Mouse (Mus musculus): ENCODE measurements around the gene Gm20388. TPM values are rescaled to one million over a fixed set of nuclear protein-coding genes. Genes with fewer than 3 reads are reported as not detected.

The Gm20388 gene
- polyA plus RNA-seq, 1 experiment from 2014 or later, result not detected

GRCm38 (mm10) chr8:122651326-122651921 lies 2740.8 kb downstream of the Gm20388 start:
- no peak overlapping the region for H3K4me2 ChIP-seq
- no peak overlapping the region for H3K9ac ChIP-seq
- no peaks in the 10 kb centered on the region for H3K27me3 ChIP-seq (replicated peaks)
- H3K4me3 ChIP-seq, result no peak overlapping the region
- WGBS (ENCODE audit: insufficient replicate concordance), result 77% methylated on average over 16 of the region's 16 CpGs
- no peaks in the 10 kb centered on the region for H3K9me3 ChIP-seq (replicated peaks)
- H3K36me3 ChIP-seq, result peaks cover 78% of the 10 kb centered on the region
- H3K4me1 ChIP-seq, result peaks cover 19% of the 10 kb centered on the region
- H3K27ac ChIP-seq, result no peak overlapping the region
- ATAC-seq, result no peak

DNA sequence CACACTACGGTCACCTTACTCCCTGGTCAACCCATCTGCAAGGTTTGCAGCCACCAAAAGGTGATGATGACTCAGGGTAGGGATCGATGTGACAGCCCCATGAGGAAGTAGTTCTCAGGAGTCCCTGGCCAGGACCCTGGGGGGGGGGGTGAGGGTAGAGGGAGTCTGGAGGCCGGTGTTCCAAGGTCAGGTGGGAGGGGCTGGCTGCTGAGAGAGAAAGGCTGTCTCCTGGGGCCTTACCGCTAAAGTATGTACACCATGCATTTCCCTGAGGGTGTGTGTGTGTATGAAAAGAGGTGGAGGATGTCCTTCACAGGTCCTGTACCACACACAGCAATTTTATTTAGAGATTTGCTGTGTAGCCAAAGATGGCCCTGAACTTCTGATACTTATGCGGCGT lies 2742.0 kb downstream of the Gm20388 start:
- Histone ChIP-seq H3K27ac (no peak overlapping the region), H3K4me2 (no peak overlapping the region), H3K27me3 (replicated peaks) (no peaks in the 10 kb centered on the region), H3K4me1 (peaks cover 21% of the 10 kb centered on the region), H3K9me3 (replicated peaks) (no peaks in the 10 kb centered on the region), H3K36me3 (peaks cover 68% of the 10 kb centered on the region), H3K4me3 (no peak overlapping the region), H3K9ac (no peak overlapping the region)
- 65% methylated on average over 6 of the region's 6 CpGs for WGBS (ENCODE audit: insufficient replicate concordance)
- no peak for ATAC-seq

GRCm38 (mm10) chr8:122654768-122655167 lies 2744.1 kb downstream of the Gm20388 start:
- H3K9me3 ChIP-seq (replicated peaks), result no peaks in the 10 kb centered on the region
- no peak overlapping the region for H3K4me3 ChIP-seq
- no peak overlapping the region for H3K9ac ChIP-seq
- H3K27ac ChIP-seq, result no peak overlapping the region
- ATAC-seq, result no peak
- 81% methylated on average over 7 of the region's 7 CpGs for WGBS (ENCODE audit: insufficient replicate concordance)
- H3K4me2 ChIP-seq, result no peak overlapping the region
- H3K4me1 ChIP-seq, result peaks cover 21% of the 10 kb centered on the region
- no peaks in the 10 kb centered on the region for H3K27me3 ChIP-seq (replicated peaks)
- peaks cover 62% of the 10 kb centered on the region for H3K36me3 ChIP-seq

- H3K4me1 ChIP-seq, result peaks cover 29% of the 10 kb centered on the region
- ATAC-seq, result no peak
- WGBS (ENCODE audit: insufficient replicate concordance), result 66% methylated on average over 13 of the region's 13 CpGs
Observed at GRCm38 (mm10) chr8:122656056-122656999, 2745.7 kb downstream of the Gm20388 start.

DNA sequence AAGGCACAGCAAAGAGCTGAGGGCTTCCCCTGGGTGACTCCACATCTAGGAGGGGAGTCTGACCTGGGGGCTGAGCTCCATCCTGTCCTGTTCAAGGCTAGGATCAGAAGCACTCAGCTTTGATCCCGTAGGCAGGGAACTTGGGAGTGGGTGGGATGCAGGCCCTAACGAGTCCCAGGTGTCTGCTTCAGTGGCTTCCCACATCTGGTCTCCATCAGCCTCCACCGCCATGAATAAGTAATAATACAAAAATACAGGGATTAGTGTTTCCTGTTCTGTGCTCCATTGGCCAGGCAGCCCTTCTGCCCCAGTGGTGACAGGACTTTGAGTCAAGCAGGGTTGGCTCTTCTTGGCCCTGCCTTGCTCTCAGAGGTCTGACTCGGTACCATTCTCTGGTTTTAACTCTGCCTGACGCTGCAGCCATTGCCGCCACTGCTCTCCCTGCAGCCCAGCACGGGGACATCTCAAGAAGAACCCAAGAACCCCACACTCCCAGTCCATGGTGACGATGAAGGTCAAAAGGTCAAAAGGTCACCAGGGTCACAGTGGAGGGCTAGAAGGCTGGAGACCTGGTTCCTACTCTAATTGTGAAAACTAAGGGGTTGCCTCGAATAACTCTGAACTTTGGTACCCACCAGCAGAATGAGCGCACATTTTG lies 2747.6 kb downstream of the Gm20388 start:
- Histone ChIP-seq H3K4me1 (peaks cover 32% of the 10 kb centered on the region), H3K9ac (no peak overlapping the region), H3K27me3 (replicated peaks) (no peaks in the 10 kb centered on the region), H3K4me2 (no peak overlapping the region), H3K27ac (no peak overlapping the region), H3K9me3 (replicated peaks) (no peaks in the 10 kb centered on the region), H3K4me3 (no peak overlapping the region), H3K36me3 (peaks cover 58% of the 10 kb centered on the region)
- 72% methylated on average over 10 of the region's 10 CpGs for WGBS (ENCODE audit: insufficient replicate concordance)
- ATAC-seq, result no peak

More at GRCm38 (mm10) chr8:122656056-122656999, 2745.7 kb downstream of the Gm20388 start:
- no peaks in the 10 kb centered on the region for H3K9me3 ChIP-seq (replicated peaks)
- no peak overlapping the region for H3K9ac ChIP-seq
- no peak overlapping the region for H3K4me2 ChIP-seq
- no peak overlapping the region for H3K27ac ChIP-seq
- peaks cover 55% of the 10 kb centered on the region for H3K36me3 ChIP-seq
- no peak overlapping the region for H3K4me3 ChIP-seq
- no peaks in the 10 kb centered on the region for H3K27me3 ChIP-seq (replicated peaks)

GRCm38 (mm10) chr8:122658807-122659160 lies 2748.1 kb downstream of the Gm20388 start:
- peaks cover 53% of the 10 kb centered on the region for H3K36me3 ChIP-seq
- no peak overlapping the region for H3K9ac ChIP-seq
- no peaks in the 10 kb centered on the region for H3K27me3 ChIP-seq (replicated peaks)
- no peaks in the 10 kb centered on the region for H3K9me3 ChIP-seq (replicated peaks)
- no peak overlapping the region for H3K4me3 ChIP-seq
- H3K27ac ChIP-seq, result no peak overlapping the region
- WGBS (ENCODE audit: insufficient replicate concordance), result 82% methylated on average over 9 of the region's 9 CpGs
- ATAC-seq, result no peak
- H3K4me1 ChIP-seq, result peaks cover 31% of the 10 kb centered on the region
- H3K4me2 ChIP-seq, result no peak overlapping the region

GRCm38 (mm10) chr8:122660022-122660421 lies 2749.4 kb downstream of the Gm20388 start:
- Histone ChIP-seq H3K4me1 (peaks cover 36% of the 10 kb centered on the region), H3K27ac (no peak overlapping the region), H3K4me2 (no peak overlapping the region), H3K9ac (no peak overlapping the region), H3K36me3 (peaks cover 52% of the 10 kb centered on the region), H3K27me3 (replicated peaks) (no peaks in the 10 kb centered on the region), H3K4me3 (no peak overlapping the region), H3K9me3 (replicated peaks) (no peaks in the 10 kb centered on the region)
- ATAC-seq, result no peak
- 47% methylated on average over 2 of the region's 2 CpGs for WGBS (ENCODE audit: insufficient replicate concordance)

DNA sequence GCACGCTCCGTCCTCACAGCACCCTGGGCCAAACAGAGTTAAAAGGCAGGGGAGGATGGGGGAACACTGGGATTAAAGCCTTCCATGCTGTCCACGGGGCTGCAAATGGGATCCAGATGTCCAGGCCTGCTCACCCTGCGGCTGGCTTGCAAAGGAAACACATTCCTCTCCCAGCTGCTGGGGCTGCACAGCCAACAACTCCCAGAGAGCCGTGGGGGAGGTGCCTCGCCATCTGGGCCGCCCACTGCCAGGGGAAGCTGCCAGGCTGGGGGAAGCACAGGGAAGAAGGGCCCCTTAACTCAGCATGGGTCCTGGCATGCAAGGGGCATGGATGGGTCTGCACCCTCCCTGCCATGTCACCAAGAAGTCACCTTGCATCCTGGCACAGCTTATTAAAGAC lies 2750.5 kb downstream of the Gm20388 start:
- ATAC-seq, result no peak
- H3K4me1 ChIP-seq, result peaks cover 40% of the 10 kb centered on the region
- WGBS (ENCODE audit: insufficient replicate concordance), result 73% methylated on average over 7 of the region's 7 CpGs
- H3K9ac ChIP-seq, result no peak overlapping the region
- H3K27ac ChIP-seq, result 0 out of 2 replicates have a peak overlapping the region, but pooled peaks have one; percentile 10
- peaks cover 52% of the 10 kb centered on the region for H3K36me3 ChIP-seq
- no peaks in the 10 kb centered on the region for H3K9me3 ChIP-seq (replicated peaks)
- no peaks in the 10 kb centered on the region for H3K27me3 ChIP-seq (replicated peaks)
- H3K4me2 ChIP-seq, result no peak overlapping the region
- H3K4me3 ChIP-seq, result no peak overlapping the region

DNA sequence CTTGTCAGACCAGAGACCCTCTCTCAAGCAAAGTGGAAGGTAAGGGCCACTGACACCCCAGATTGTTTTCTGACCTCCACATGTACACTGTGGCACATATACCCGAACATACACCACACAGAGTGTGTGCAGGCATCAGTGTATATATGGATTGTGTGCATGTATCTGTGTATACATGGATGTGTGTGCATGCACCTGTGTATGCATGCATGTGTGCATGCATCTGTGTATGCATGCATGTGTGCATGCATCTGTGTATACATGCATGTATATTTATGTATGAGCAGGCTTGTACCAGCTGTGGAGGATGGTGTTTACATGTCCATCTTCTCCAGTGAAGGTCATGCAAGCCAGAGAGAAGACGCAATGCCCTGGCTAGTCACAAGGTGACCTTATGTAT lies 2751.3 kb downstream of the Gm20388 start:
- Histone ChIP-seq H3K4me3 (no peak overlapping the region), H3K27ac (no peak overlapping the region), H3K4me2 (no peak overlapping the region), H3K36me3 (peaks cover 52% of the 10 kb centered on the region), H3K4me1 (peaks cover 43% of the 10 kb centered on the region), H3K27me3 (replicated peaks) (no peaks in the 10 kb centered on the region), H3K9ac (no peak overlapping the region), H3K9me3 (replicated peaks) (no peaks in the 10 kb centered on the region)
- no peak for ATAC-seq
- WGBS (ENCODE audit: insufficient replicate concordance), result 84% methylated on average over 2 of the region's 2 CpGs

DNA sequence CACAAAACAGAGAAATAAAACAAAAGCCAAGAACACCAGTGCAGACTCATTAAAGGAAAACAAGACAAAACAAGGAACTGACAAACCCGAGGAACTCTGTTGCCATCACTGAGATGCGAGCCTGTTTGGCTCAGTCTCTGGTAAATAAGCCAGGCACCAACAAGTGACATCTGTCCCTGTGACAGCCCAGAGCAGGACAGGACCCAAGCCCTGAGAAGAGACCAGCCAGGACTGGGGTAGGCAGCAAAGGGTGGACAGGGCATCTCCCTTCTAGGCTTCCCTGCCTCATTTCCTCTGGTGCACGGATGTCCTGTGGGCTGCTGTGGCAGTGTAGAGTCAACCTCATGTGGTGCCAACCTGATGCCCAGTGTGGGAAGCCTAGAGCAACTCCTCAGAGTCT lies 2752.5 kb downstream of the Gm20388 start:
- Histone ChIP-seq H3K36me3 (peaks cover 53% of the 10 kb centered on the region), H3K9me3 (replicated peaks) (no peaks in the 10 kb centered on the region), H3K27me3 (replicated peaks) (peaks cover 6% of the 10 kb centered on the region; the same call in 1 of the 2 replicates), H3K4me1 (peaks cover 55% of the 10 kb centered on the region), H3K4me3 (no peak overlapping the region), H3K4me2 (no peak overlapping the region), H3K27ac (no peak overlapping the region), H3K9ac (no peak overlapping the region)
- 69% methylated on average over 3 of the region's 3 CpGs for WGBS (ENCODE audit: insufficient replicate concordance)
- ATAC-seq, result no peak

DNA sequence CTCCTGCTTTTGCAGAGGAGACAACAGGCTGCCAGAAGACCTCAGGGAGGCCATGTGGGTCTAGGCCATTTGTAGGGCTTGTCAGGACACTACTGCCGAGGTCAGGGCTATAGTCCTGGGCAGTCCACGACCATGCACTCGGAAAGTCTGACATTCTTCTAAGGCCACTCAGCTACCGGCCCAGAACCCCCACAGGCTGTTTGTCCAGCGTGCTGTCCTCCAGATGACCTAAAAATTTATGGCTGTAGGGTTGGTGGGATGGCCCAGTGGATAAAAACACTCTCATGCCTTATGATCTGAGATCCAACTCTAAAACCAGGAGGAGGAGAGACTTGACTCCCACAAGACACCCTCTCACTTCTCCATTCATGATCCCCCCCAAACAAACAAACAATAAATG lies 2753.0 kb downstream of the Gm20388 start:
- no peaks in the 10 kb centered on the region for H3K9me3 ChIP-seq (replicated peaks)
- H3K27me3 ChIP-seq (replicated peaks), result peaks cover 8% of the 10 kb centered on the region; the same call in 1 of the 2 replicates
- H3K4me2 ChIP-seq, result no peak overlapping the region
- no peak overlapping the region for H3K27ac ChIP-seq
- no peak for ATAC-seq
- H3K9ac ChIP-seq, result no peak overlapping the region
- no peak overlapping the region for H3K4me3 ChIP-seq
- peaks cover 49% of the 10 kb centered on the region for H3K36me3 ChIP-seq
- H3K4me1 ChIP-seq, result peaks cover 61% of the 10 kb centered on the region
- WGBS (ENCODE audit: insufficient replicate concordance), result 84% methylated on average over 5 of the region's 5 CpGs

GRCm38 (mm10) chr8:122665221-122665620 lies 2754.6 kb downstream of the Gm20388 start:
- WGBS (ENCODE audit: insufficient replicate concordance), result 60% methylated on average over 8 of the region's 8 CpGs
- Histone ChIP-seq H3K36me3 (peaks cover 57% of the 10 kb centered on the region), H3K4me1 (peaks cover 76% of the 10 kb centered on the region), H3K4me3 (no peak overlapping the region), H3K27ac (0 out of 2 replicates have a peak overlapping the region, but pooled peaks have one; percentile 13), H3K9me3 (replicated peaks) (no peaks in the 10 kb centered on the region), H3K27me3 (replicated peaks) (peaks cover 17% of the 10 kb centered on the region; the same call in 1 of the 2 replicates), H3K9ac (no peak overlapping the region), H3K4me2 (no peak overlapping the region)
- ATAC-seq, result no peak

Measured in liver, embryonic 12.5 days (tissue).